Mouse (Mus musculus) fibroblast of lung, adult 2 months (primary cell): Measurements from ENCODE around the gene Tbk1.

ENCODE experiments used
- DNase-seq: peaks from one replicate; pipeline ENCODE4 v3.0.0-alpha.2; 2011; ENCODE audit warnings: low read depth

The Tbk1 gene

GRCm38 (mm10) chr10:121587371-121587840 is 819 bp upstream of the Tbk1 start:
- DNase-seq = peak; percentile 53

DNA sequence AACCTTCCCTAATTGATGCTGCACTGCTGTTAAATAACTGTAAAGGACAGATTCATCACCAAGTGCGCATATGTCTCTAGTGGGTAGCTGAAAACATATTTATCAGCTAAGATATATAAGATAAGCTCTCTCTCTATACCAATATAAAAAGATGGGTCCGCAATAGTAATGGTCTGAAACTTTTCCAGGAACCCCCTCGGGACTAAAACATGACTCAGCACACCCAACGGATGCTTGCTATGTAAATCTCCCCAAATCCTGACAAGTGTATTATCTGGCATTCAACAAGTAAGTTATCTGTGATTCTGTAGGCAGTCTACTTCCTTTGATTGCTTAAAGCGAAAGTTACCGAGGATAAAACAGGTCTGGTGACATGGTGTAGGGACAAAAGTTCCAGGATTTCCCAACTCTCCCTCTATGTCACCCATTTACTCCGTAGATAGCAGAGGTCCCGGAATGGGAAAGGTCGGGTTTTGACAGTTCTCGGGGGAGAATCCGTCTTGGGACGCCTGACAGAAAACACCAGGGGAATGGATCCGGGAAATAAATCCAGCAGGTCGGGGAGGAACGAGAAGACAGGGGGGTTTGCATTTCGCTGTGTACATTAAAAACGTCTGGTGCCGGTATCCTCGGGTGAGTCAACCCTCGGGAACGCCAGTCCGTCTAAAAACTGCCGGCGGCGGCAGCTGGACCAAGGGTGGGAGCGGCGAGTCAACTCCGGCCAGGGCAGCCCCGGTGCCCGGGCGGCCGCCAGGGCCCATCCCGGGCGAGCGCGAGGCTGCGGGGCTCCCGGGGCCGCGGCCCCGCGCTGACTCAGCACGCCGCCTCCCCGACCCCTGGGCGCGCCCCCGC is 570 bp downstream of the Tbk1 start:
- no peak for DNase-seq

- no peak for DNase-seq
Observed at GRCm38 (mm10) chr10:121585056-121585790, 1.4 kb downstream of the Tbk1 start.

- DNase-seq = no peak
Observed at GRCm38 (mm10) chr10:121584033-121584432, 2.6 kb downstream of the Tbk1 start.

DNA sequence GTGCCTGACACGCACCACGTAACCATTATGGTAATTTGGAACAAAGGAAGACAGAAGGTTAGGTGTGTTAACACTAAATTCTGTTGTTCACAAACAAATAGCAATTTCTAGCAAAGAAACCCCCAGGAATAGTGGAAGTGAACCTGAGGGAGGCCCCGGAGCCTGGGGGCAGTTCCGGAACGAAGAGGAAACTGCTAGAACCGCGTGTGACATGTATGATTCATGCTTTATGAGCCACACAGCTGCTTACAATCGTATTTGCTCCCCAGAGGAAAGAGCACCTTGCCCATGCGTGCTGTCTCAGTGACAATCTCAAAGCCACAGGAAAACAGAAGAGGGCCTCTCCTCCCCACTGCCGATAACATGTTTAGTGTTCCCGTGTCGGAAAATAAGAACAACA is 3.6 kb downstream of the Tbk1 start:
- no peak for DNase-seq

DNA sequence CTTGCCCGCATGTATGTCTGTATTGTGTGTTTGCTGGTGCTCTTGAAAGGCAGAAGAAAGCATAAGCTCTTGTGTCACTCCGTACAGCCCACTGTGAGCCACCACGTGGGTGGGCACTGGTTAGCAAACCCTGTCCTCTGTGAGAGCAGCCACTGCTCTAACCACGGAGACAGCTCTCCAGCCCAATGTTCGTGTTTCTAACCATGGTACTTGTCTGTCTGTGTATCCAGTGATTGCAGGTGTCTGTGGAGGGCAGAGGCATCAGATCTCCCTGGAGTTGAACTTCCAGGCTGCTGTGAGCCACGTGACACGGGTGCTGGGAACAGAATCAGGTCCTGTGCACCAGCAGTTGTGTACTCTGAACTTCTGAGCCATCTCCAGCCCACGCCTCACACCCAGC is 4.3 kb downstream of the Tbk1 start:
- no peak for DNase-seq

DNA sequence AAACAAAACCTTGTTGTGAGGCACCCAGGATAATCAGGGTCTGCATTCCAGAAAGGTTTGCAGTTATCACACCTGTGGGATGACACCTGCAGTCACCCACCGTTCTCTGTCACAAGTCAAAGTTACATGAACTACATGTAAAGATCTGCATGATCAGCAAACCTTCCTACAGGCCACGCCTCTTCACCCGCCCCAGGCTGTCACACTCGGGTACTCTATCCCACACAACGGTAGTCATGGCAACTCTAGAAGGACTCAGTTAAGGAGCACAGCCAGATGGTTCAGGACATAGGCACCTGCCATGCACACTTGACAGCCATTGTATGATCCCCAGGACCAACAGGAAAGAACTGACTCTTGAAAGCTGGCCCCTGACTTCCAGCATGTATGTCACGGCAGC is 5.2 kb downstream of the Tbk1 start:
- DNase-seq = no peak

DNA sequence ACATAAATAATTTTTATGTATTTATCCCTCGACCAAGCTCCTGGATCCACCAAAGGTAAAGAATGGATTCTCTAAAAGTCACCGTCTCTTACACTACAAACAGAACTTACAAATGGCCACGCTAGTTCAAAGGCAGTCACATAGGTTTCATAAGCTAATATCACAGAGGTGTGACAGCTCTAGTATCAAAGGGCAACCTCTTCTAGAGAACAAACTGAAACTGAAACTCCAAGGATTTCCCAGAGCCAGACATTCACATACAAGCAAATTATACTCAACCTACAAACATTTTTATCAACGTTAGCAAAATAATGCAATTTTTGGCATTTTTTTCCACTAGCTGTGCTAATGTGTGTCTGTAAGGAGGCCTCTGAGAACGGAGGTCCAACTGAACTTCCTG is 6.2 kb downstream of the Tbk1 start:
- DNase-seq = no peak

- no peak for DNase-seq
Observed at GRCm38 (mm10) chr10:121576372-121576771, 10.2 kb downstream of the Tbk1 start.

DNA sequence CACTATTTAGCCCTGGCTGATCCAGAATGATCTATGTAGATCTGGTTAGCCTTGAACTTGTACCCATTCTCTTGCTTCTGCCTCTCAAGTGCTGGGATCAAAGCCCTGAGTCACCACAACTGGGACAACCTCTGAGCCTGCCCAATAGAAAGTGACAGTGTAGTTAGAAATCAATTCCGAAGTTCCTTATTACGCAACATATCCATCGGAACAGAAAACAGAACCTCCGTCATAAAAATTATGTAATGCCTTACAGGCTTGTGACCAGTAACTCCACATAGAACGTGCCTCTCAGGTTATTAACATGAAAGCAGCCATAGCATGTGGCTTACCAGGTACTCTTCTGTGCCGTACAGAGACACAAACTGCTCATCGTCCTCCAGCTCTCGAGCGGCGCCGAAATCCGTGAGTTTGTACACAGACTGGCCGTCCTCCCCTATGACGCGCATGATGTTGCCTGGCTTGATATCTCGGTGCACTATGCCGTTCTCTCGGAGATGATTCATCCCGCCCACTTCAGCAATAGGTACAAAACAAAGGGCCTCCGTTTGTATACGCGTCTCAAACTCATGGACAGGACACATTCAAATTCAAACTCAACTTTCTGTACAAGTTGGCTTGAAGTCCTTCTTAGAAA is 15.0 kb downstream of the Tbk1 start:
- DNase-seq = no peak

GRCm38 (mm10) chr10:121571031-121571430 is 15.6 kb downstream of the Tbk1 start:
- DNase-seq = no peak

DNA sequence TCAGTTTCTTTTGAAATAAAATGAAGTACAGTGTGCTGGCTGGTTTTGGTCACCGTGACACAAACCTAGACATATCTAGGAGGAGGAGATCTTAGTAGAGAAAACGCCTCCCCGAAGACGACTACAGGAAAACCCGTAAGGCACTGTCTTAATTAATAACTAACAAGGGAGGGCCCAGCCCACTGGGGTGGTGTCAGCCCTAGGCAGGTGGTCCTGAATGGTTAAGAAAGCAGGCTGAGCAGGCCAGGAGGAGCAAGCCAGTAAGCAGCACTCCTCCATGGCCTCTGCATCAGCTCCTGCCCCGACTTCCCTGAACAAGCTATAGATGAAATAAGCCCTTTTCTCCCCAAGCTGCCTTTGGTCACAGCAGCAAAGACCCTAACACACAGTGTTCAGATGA is 16.8 kb downstream of the Tbk1 start:
- DNase-seq = no peak

GRCm38 (mm10) chr10:121569001-121569589 is 17.5 kb downstream of the Tbk1 start:
- DNase-seq = no peak

DNA sequence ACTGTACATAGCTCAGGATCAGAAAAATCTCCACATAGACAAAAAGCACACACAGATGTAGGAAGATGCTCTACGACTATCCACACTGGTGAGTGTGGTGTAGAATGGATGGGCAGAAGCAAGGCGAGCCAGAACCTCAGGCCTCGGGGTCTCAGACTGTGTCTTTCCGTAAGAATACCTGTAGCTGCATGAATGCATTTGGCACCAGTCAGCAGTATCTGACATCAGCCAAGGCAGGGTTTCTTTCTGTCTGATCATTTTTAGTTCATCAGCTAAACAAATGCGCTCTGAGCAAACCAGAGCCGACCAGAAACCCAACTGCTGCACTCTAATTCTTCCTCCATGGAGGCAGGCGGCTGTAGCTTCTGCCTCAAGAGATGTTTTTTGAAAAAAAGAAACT is 18.1 kb downstream of the Tbk1 start:
- no peak for DNase-seq

GRCm38 (mm10) chr10:121568026-121568425 is 18.6 kb downstream of the Tbk1 start:
- DNase-seq = no peak

- no peak for DNase-seq
Observed at GRCm38 (mm10) chr10:121564447-121564846, 22.1 kb downstream of the Tbk1 start.

- no peak for DNase-seq
Observed at GRCm38 (mm10) chr10:121558231-121558630, 28.4 kb downstream of the Tbk1 start.

GRCm38 (mm10) chr10:121556263-121556662 is 30.3 kb downstream of the Tbk1 start:
- no peak for DNase-seq

DNA sequence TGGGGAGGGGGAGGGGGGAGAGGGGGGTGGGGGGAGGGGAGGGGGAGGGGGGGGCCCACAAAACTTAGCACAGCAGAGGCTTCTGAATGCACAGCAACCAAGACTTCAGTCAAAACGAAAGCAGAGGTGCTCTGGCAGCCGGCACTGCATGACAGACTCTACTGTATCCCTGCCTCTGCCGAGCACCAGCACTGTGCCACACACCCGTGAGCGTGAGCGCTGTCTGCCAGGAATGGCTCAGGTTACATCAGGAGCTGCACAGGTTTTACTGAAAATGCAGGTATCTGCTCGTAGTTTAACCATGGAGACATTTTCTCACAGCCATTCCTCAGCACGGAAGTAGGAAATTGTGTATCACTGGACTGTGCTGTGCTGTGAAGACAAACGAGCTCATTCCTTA is 36.3 kb downstream of the Tbk1 start:
- no peak for DNase-seq

GRCm38 (mm10) chr10:121549670-121550069 is 36.9 kb downstream of the Tbk1 start:
- DNase-seq = no peak

DNA sequence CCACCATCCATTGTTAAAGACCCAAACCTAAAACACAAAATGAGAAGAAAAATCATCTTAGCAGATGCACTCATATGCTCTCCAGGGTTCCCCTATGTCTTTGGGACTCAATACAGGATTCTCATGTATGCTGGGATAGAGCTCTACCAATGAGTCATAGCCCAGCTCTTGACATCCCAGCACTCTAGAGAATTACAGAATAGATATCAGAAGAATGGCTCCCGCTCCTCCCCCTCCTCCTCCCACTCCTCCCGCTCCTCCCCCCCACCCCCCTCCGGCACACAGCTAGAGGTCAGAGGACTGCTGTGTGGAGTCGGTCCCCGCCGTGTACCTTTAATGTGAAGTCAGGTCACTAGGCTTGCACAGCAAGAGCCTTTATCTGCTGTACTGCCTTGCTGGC is 39.4 kb downstream of the Tbk1 start:
- DNase-seq = no peak

GRCm38 (mm10) chr10:121543577-121543976 is 43.0 kb downstream of the Tbk1 start:
- no peak for DNase-seq
